ENCODE assay signal across 7 mouse cellular contexts in the genomic region with DNA sequence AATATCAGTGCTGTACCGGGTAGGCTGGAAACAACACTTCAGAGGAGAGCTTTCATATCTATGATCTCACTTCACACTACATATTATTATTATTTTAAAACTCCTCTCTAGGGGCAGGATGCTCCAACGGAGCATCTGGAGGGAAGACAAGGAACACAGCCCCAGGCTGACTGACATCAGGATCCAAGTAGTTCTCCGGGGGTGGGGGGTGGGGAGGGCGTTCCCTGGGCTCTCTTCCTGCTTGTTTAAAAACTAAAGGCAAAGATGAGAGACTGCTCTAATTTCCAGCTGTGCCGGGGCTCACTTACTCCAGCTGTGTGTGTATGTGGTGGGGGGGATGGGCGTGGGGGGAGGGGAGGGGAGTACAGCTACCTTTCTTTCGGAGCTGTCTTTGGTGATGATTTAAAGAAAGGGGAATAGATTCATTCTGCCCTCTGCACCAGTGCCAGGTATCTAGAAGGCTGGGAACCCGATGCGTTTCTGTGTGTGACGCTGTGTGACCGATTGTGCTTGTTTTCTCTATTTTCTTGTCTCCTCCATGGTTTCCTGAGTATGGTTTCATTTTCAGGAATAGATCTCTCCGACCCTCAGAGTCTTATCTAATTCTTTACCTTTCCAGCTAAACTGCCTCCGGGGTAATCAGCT. TPM values are rescaled to one million over a fixed set of nuclear protein-coding genes. Genes with fewer than 3 reads are reported as not detected.
DNase-seq lines count a peak whose midpoint lies in the region; ATAC-seq and TF ChIP-seq lines count a peak whose summit lies in the region.

No protein-coding gene starts in this region.

- H3K4me1 ChIP-seq in bone marrow macrophage, adult 2 months (ENCODE audit: control insufficient read depth, insufficient read depth, low read length): peaks cover 3% of the 10 kb centered on the region; the same call in 1 of the 2 replicates
- H3K4me1 ChIP-seq in heart, embryonic 15.5 days (replicated peaks): peaks cover 15% of the 10 kb centered on the region
- peaks cover 6% of the 10 kb centered on the region; the same call in 1 of the 2 replicates for H3K4me1 ChIP-seq in liver, embryonic 13.5 days (replicated peaks)
- H3K4me1 ChIP-seq in stomach, embryonic 14.5 days (ENCODE audit: control insufficient read depth, insufficient read depth, low read length): 0 out of 2 replicates have a peak, but pooled peaks cover 7% of the 10 kb centered on the region

- no peak overlapping the region for H3K27ac ChIP-seq in bone marrow macrophage, adult 2 months (ENCODE audit: insufficient read depth, low read depth, low read length)
- H3K27ac ChIP-seq in heart, embryonic 15.5 days: no peak overlapping the region
- H3K27ac ChIP-seq in liver, embryonic 13.5 days: no peak overlapping the region
- H3K27ac ChIP-seq in stomach, embryonic 14.5 days (ENCODE audit: low read length): 0 out of 2 replicates have a peak overlapping the region, but pooled peaks have one; percentile 33

- H3K9me3 ChIP-seq in heart, embryonic 15.5 days (replicated peaks): no peaks in the 10 kb centered on the region
- H3K9me3 ChIP-seq in liver, embryonic 13.5 days (replicated peaks): no peaks in the 10 kb centered on the region
- H3K9me3 ChIP-seq in stomach, embryonic 14.5 days (ENCODE audit: control insufficient read depth, low read depth, low read length): no peaks in the 10 kb centered on the region

- 4% methylated on average over 13 of the region's 13 CpGs for WGBS in heart, embryonic 15.5 days
- 9% methylated on average over 13 of the region's 13 CpGs for WGBS in liver, embryonic 13.5 days (ENCODE audit: insufficient replicate concordance)
- 6% methylated on average over 13 of the region's 13 CpGs for WGBS in stomach, embryonic 14.5 days

- H3K27me3 ChIP-seq in heart, embryonic 15.5 days: no peaks in the 10 kb centered on the region
- H3K27me3 ChIP-seq in liver, embryonic 13.5 days: no peaks in the 10 kb centered on the region
- H3K27me3 ChIP-seq in stomach, embryonic 14.5 days (ENCODE audit: control insufficient read depth, insufficient read depth, low read length): no peaks in the 10 kb centered on the region

- peak overlapping the region; percentile 10; the same call in 1 of the 2 replicates for H3K9ac ChIP-seq in heart, embryonic 15.5 days
- H3K9ac ChIP-seq in liver, embryonic 13.5 days: no peak overlapping the region
- H3K9ac ChIP-seq in stomach, embryonic 14.5 days (replicated peaks; ENCODE audit: low read depth, low read length): no peak overlapping the region

- TF ChIP-seq CTCF in bone marrow macrophage, adult 2 months (IDR thresholded peaks at IDR 0.05; ENCODE audit: low read depth, low read length): no peak

- DNase-seq in ES-CJ7 (ENCODE audit: low read depth, low spot score): peak; percentile 82
- DNase-seq in liver, embryonic 13.5 days: no peak
- DNase-seq in adrenal gland, adult 2 months: no peak
- no peak for DNase-seq in right cerebral cortex, postnatal 4 days

- TF ChIP-seq POLR2A in bone marrow macrophage, adult 2 months (IDR thresholded peaks at IDR 0.05; ENCODE audit: borderline replicate concordance, low read depth, low read length): no peak

- H3K4me3 ChIP-seq in bone marrow macrophage, adult 2 months (ENCODE audit: insufficient read depth, low read length): peak overlapping the region; percentile 41
- H3K4me3 ChIP-seq in heart, embryonic 15.5 days: peak overlapping the region; percentile 37
- H3K4me3 ChIP-seq in liver, embryonic 13.5 days (replicated peaks): peak overlapping the region; percentile 37
- peak overlapping the region; percentile 19 for H3K4me3 ChIP-seq in stomach, embryonic 14.5 days (ENCODE audit: low read depth, low read length)

- H3K4me2 ChIP-seq in heart, embryonic 15.5 days: peak overlapping the region; percentile 60
- H3K4me2 ChIP-seq in liver, embryonic 13.5 days: peak overlapping the region; percentile 56
- peak overlapping the region; percentile 45 for H3K4me2 ChIP-seq in stomach, embryonic 14.5 days (replicated peaks; ENCODE audit: low read depth, low read length)

- no peaks in the 10 kb centered on the region for H3K36me3 ChIP-seq in heart, embryonic 15.5 days
- no peaks in the 10 kb centered on the region for H3K36me3 ChIP-seq in liver, embryonic 13.5 days
- no peaks in the 10 kb centered on the region for H3K36me3 ChIP-seq in stomach, embryonic 14.5 days (ENCODE audit: control insufficient read depth, insufficient read depth, low read length)

- no peak for ATAC-seq in heart, embryonic 15.5 days (replicated peaks; ENCODE audit: insufficient number of reproducible peaks, insufficient read depth, low FRiP score, low read depth)
- no peak for ATAC-seq in liver, embryonic 13.5 days (ENCODE audit: low read depth)
- ATAC-seq in stomach, embryonic 14.5 days (ENCODE audit: insufficient number of reproducible peaks, insufficient read depth, low FRiP score, low read depth): no peak

RNA-seq across cellular contexts. Expression of gene Abhd12b, which starts 5.8 kb away (rescaled TPM):
- not detected in 2 replicates for polyA plus RNA-seq in bone marrow macrophage, adult 2 months (2012; ENCODE audit: insufficient read depth, insufficient read length, missing spikeins)
- polyA plus RNA-seq in heart, embryonic 15.5 days (2015; fragmentation: Nextera tagmentation; extraction: Ambion mirVana): 0.06 TPM in 1 of 2 replicates, not detected in the other
- not detected in 2 replicates for polyA plus RNA-seq in liver, embryonic 13.5 days (2015; fragmentation: Nextera tagmentation; extraction: Ambion mirVana)
- polyA plus RNA-seq in stomach, embryonic 14.5 days (2014; fragmentation: Nextera tagmentation; extraction: Ambion mirVana): 0.29 and 0.33 TPM in 2 replicates
- not detected for total RNA-seq in adrenal gland, adult 2 months (2021)
- not detected in 2 replicates for polyA plus RNA-seq in adrenal gland, adult 2 months (2012; rRNA removed)

RNA-seq across cellular contexts. Expression of gene Nin, which starts 34.6 kb away (rescaled TPM):
- polyA plus RNA-seq in bone marrow macrophage, adult 2 months (2012; ENCODE audit: insufficient read depth, insufficient read length, missing spikeins): 25.7 and 29.6 TPM in 2 replicates
- 6.6 and 10.2 TPM in 2 replicates for polyA plus RNA-seq in heart, embryonic 15.5 days (2015; fragmentation: Nextera tagmentation; extraction: Ambion mirVana)
- 2.2 and 2.6 TPM in 2 replicates for polyA plus RNA-seq in liver, embryonic 13.5 days (2015; fragmentation: Nextera tagmentation; extraction: Ambion mirVana)
- polyA plus RNA-seq in stomach, embryonic 14.5 days (2014; fragmentation: Nextera tagmentation; extraction: Ambion mirVana): 23.3 and 26.1 TPM in 2 replicates
- total RNA-seq in adrenal gland, adult 2 months (2021): 10 to 100 TPM; 29.7 to 34.2 TPM
- polyA plus RNA-seq in adrenal gland, adult 2 months (2012; rRNA removed): 9.1 and 9.6 TPM in 2 replicates
